Mouse (Mus musculus) kidney, postnatal 4 days (tissue): Measurements from ENCODE around the gene Ppm1d.

ENCODE experiments used
- DNase-seq, 2 experiments: peaks; one replicate each; pipeline ENCODE4 v3.0.0; 2021; ENCODE audit warnings: mixed read lengths in 2 of 2

The Ppm1d gene

GRCm38 (mm10) chr11:85329167-85329894, 18.3 kb downstream of the Ppm1d start:
- peak; percentile 49 to 60 for DNase-seq

DNA sequence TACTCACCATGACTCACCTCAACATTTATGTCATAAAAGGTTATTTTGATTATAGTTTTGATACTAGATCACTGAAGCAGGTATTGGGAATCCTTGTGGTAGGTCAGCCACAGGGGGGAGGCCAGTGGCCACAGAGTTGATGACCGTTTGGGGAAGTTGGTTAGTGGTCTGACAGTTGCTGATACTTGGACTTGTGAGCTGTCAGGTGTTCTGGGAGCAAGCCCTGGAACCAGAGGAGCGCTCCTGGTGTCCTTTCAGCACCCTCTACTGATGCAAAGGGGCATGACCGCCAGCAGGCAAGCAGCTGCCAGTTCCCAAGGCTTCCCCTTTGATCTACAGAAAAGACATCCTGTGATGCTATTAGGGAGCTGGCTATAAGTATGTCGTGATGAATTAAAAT, 23.7 kb downstream of the Ppm1d start:
- peak; percentile 70 to 76 for DNase-seq

DNA sequence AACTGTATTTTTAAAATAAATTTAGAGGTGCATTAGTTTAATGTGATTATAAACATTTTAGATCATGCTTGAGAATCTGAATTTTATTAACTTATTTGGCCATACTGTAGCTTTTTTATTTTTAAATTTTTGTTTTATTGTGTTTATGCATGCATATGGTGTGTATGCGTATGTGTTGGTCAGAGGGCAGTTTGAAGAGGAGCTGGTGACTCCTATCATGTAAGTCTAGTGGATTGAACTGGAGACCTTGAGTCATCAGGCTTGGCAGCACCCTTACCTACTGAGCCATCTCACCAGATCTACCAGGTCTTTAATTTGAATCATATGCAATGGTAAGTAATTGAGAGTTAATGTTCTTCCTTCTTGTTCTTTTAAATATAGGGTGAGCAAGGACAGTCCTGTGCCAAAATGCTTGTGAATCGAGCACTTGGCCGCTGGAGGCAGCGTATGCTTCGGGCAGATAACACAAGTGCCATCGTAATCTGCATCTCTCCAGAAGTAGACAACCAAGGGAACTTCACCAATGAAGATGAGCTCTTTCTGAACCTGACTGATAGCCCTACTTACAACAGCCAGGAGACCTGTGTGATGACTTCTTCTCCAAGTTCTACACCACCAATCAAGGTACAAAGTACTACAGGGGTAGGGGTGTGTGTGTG, 28.3 kb downstream of the Ppm1d start:
- no peak for DNase-seq

DNA sequence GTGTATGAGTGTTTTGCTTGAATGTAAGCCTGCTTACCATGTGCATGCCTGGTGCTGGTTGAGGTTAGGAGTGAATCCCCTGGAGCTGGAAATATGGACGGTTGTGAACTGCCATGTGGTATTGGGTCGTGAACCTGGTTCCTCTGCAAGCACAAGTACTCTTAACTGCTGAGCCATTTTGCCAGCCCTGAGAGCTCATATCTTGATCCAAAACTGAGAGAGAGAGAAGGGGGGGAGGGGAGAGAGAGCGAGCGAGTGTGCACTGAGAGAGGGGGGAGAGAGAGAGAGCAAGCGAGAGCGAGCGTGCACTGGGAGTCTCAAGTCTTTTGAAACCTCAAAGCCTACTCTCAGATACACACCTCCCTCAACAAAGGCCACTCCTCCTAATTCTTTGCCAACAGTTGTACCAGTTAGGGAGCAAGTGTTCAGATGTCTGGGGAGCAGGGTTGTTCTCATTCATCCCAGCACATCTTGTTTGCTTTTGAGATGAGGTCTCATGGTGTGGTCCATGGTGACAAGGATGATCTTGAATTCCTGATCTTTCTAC, 29.1 kb downstream of the Ppm1d start:
- DNase-seq, result no peak

DNA sequence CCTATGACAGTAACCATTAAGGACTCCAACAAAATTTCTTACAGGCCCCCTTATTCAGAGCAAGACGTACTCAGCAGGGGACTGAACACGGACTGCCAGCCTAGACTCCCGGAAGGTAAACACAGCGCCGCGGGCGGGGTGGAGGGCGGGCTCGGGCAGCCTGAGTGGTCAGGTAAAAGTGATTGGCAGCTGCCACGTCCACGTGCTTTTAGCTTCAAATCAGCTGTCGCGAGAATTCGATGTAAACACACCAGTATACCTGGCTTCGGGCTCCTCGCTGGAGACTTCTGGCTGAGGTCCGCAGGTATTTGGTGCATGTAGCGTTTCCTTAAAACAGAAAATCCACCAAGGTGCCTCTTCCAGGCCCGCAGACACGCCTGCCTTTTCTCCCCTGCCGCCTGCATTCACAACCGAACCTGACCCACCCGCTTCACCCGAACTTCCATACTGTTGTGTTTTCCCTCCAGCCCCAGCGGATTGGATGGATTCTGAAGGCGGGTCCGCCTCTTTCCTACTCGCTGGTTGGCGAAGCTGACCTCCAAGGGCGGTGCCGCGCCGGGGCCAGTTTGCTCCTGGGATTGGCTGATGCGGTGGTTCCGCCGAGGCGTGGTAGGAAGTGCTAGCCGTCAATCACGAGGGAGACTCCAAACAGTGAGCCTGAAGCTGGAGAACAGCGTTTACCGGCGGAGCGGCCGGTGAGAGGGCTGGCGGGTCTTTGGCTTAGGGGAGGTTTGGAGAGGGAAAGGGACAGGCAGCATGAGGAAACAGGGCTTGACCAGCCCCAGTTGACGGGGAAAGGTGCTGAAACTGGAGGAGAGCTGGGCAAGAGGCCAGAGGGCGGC, 41.7 kb downstream of the Ppm1d start, which contains the start of gene Bcas3:
TSS of gene Bcas3 (plus strand) at position 629 of the 842 bp plus-strand sequence.
- DNase-seq, result peak; percentile 98 to 99

- DNase-seq, result no peak
These were observed 42.8 kb downstream of the Ppm1d start for GRCm38 (mm10) chr11:85353819-85354218.

DNA sequence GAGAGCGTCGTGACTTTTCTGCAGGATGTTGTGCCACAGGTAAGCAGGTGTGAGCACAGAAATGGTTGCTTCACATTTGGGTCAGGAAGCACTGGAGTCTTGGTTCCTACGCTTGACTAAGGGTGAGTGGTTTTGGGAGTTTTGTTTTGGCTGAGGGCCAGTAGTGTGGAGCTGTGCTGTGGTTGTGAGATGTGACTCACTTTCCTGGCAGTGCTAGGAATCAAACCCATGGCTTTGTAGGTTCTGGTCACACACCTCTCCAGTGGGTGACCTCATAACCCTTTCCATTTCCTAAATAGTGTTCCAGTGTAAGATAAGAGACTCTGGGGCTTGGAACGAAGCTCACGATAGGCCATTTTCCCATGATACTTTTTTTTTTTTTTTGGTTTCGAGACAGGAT, 48.6 kb downstream of the Ppm1d start:
- DNase-seq, result no peak

DNA sequence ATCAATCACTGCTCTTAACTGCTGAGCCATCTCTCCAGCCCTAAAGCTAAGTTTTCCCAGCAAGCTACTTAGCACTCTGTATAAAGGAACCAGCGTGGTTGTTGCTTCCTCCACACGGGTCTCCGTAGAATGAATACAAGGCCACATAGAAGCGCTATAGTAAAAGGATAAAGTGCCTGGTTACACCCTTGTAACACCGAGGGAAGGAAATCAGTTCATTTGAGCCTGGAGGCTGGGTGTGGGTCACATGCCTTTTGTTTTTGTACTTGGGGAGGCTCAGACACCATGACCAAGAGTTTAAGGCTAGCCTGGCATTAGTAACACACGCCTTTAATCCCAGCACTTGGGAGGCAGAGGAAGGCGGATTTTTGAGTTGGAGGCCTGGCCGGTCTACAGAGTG, 50.6 kb downstream of the Ppm1d start:
- no peak for DNase-seq

DNA sequence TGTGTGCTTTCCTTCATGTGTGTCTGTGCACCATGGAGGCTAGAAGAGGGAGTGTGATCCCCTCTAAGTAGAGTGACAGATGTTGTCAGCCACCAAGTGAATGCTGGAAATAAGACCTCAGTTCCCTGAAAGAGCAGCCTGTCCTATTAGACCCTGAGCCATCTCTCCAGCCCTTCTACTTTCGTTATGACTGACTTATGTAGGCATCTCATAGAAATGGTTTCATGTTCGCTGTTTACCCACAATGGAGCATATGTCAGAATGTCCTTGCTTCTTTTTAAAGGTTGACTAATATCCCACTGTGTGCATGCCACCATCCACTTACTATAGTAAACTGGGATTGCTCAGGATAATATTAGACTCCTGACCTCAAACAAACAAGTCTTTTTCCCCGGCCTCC, 55.1 kb downstream of the Ppm1d start:
- no peak for DNase-seq

DNA sequence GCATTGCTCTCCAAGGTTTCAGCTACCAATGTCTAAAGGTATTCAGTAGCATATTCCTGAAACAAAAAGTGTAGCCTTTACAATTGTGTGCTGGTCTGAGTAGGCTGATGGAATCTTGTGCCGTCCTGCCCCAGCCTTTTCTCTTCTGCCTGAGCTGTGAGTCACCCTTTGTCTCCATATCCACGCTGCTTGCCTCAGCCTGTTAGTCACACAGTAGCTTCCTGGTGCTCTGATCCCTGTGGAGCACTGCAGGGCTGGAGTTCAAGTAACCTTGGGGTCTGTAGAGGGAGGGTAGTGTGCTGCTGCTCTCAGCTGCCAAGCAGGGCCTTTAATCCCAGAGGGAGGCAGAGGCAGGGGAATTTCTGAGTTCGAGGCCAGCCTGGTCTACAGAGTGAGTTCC, 56.8 kb downstream of the Ppm1d start:
- no peak for DNase-seq

- no peak for DNase-seq
These were observed 68.0 kb downstream of the Ppm1d start for GRCm38 (mm10) chr11:85379091-85379490.

DNA sequence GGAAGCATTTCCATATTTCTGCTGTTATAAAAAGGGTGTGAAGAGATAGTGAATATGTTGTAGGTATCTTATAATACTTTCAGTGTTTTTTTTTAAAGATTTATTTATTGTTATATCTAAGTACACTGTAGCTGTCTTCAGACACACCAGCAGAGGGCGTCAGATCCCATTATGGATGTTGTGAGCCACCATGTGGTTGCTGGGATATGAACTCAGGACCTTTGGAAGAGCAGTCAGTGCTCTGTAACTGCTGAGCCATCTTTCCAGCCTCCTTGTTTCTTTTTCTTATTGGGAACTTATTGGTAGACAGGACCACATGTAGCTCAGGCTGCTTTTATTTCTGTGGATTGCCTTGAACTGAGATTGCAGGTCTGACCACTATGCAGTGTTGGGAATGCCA, 69.0 kb downstream of the Ppm1d start:
- DNase-seq, result no peak

DNA sequence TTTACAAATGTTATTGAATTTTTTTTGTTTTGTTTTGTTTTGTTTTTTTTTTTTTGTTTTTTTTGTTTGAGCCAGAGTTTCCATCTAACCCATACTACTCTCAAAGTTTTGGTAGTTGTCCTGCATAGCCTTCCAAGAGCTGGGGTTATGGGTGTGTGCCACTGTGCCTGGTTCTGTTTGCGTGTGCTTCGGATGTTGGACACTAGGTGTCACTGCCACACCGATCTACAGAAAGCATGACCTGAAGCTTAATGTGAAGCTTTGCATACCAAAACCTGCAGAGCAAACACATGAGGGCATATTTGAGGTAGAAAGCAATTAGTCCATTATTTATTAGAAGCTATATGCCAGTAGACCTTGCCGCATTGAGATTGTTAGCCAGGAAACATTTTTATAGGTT, 71.0 kb downstream of the Ppm1d start:
- DNase-seq, result peak; percentile 79 to 82

DNA sequence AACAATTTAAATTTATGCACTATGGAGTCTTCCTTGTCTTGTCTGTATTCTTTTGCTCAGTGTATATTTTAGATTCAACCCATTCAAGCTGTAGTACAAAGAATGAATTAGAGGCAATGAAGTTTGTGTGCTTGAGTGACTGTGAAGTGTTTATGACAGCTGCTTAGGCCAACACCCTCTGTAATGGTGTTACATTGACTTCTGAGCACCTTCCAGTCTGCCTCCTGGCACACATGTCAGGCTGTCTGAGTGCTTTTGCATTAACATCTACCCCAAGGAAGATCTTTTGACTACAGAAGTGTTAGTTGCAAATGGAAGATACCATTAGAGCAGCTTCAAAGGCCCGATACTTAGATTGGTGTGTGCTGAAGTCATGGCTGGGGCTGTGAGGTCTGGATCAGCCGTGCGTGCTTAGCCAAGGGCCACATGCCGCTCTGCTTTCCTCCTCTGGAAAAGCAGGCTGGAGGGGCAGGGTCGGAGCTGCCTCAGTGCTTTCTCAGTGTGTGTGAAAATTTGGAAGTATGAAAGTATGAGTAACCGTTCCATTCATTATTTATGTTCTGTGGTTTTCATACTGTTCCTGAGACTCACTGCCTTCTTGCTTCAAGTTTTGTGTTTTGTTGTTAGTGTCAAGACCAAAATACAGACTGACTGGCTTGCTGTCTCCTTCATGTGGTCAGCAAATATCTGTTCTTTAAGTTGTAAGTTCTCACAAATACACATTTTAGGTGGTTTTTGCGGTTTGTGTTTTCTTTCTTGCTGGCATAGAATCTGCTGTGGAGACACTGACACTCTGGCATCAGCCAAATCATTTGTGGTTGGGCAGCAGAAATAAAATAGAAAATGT, 73.2 kb downstream of the Ppm1d start:
- DNase-seq, result peak in 1 of 2 experiments; percentile 8

- DNase-seq, result peak; percentile 43 to 61
These were observed 81.3 kb downstream of the Ppm1d start for GRCm38 (mm10) chr11:85392179-85392863.

GRCm38 (mm10) chr11:85392864-85393220, 81.8 kb downstream of the Ppm1d start:
- peak; percentile 30 to 54 for DNase-seq

DNA sequence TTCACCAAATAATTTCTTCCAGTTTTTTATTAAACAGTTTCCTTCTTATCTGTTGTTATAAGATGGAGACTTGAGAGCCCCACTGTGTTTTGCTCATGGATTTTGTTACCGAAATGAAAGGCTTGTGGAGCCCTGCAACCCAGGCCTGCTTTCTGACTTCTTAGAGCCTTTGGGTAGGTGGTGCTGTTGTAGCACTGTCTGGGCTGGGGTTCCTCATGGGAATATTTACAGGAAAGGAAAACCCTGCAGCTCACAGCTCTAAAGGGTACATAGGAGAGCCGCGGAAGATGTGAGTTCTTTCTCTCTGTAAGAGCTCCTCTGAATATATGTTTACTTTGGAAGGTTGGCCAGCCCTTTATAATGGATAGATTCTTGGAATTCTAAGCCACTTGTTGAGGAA, 82.9 kb downstream of the Ppm1d start:
- DNase-seq, result peak; percentile 8 to 25

DNA sequence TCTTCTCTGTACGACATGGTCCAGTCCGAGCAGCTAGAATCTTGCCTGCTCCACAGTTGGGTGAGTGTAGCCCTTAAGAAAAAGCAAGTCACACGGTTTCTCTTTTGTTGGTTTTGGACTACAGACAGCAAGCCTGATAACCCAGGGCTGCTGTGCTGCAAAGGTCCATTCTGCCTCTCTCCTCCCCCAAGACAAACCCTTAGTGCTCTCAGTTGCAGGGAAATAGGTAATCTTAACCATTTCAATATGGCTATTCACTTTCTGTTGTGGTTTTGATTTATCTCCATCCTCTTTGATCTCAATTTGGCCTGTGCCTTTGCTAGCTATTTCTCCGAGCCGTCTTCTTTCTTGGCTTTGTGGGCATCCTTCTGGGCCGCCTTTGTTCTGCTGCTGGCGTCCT, 84.3 kb downstream of the Ppm1d start:
- DNase-seq, result peak in 1 of 2 experiments; percentile 8
